Mouse (Mus musculus): ENCODE results near the gene Cd40.

Gene Cd40

DNA sequence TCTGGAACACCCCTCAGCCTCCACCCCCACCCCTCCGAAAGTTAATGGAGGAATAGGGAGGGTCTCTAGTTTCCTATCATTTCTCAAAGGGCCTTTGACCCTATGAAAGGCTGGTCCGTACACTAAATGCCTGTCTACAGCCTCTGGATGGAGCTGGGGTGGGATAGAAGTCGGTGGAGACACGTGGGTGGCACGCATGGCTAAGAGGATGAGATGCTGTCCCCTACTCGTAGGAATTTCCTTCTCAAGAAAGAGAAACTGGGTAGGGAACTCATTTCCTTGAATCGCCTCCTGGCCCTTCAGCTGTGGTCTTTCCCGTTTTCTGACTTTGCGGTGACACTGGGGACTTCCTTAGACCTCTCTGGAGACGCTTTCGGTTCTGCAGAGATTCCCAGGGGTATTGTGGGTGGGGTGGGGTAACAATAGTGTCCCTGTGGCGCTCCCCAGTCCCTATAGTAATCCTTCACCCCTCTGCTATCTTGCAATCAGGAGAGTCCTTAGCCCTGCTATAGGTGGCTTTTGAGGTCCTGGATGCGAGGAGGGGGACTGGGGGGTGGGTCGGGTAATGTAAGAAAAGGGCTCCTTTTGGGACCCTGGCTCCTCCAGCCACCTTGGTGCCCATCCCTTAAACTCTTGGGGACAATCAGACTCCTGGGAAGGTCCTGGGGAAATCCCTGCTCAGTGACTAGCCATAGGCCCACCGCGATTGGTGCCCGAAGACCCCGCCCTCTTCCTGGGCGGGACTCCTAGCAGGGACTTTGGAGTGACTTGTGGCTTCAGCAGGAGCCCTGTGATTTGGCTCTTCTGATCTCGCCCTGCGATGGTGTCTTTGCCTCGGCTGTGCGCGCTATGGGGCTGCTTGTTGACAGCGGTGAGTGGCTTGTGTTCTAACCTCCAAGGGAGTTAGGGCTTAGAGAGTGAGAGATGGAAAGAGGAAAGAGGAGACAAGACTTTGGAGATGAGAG is at the start of gene Cd40:
TSS of gene Cd40 (plus strand) at position 740 of the 965 bp plus-strand sequence.
- DNase-seq (ENCODE audit: low read depth, low spot score), result no peak

DNA sequence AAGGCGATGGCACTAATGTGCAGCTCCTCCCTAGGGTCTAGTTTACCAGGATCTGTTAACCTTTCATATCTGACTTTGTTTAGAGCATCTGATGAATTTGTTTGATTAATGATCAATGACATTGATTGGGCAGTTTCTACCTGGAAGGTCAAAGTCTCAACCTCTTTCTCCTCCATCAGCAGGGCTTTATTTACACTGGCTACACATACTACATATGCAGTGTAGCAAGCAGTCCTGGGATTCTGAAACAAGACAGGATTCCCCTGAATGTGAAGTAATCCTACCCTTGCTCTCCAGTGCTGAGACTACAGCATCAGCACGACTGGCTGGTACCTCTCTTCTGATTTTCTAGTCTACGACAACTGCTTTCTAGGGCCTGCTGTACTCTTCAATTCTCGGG is 48.6 kb upstream of the Cd40 start:
- DNase-seq (ENCODE audit: low read depth, low spot score), result no peak

DNA sequence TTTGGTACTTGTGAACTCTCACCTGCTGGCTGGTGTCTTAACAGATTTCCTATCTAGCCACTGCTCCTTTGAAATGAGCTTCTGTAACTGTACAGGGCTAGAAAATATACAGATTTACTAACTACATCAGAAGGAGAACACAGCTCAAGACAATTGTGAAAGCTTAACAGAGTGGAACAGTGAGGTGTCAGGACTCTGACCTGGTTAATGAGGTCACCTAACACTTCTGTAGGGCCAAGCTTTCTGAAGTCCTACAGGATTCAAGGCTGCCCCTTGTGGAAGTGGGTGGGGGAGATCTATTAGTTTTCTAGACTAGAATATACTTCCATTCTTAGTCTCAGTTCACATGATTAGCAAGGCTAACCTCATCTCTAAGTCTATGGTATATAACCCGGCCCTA is 47.4 kb upstream of the Cd40 start:
- no peak for DNase-seq (ENCODE audit: low read depth, low spot score)

DNA sequence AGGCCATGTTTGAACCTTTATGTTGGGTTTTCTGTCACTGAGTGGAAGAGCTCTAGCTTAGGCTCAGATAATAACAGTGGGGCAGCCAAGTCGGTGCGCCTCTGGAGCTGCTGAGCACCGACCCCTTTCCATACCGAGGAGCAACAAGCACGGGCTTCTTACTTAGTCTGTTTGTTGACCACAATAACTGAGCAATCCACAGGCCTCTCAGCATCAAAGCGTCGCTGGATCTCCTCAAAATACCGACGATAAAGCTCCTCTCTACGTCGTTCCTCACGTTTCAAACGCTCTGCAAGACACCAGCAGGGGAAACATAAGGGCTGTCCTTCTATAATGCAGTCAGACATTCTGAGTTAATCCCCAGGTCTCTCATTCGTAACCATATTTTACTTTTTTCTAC is 46.3 kb upstream of the Cd40 start:
- DNase-seq (ENCODE audit: low read depth, low spot score), result no peak

DNA sequence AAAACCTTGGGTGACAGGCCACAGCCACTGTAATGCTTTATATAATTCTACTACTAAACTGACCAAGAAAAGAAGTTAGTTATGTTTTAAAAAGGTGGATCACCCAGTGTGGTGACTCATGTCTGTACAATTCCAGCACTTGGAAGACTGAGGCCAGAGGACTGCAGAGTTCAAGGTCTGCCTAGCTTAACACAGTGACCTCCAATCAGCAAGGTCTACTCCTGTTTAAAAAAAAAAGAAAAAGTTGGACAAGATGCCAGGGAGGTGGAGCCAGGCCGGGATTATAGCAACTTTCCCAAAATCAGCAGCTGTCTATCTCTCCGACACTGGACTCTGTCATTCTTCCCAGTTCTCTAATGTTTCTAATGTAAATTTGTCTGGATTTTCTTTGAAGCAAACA is 45.8 kb upstream of the Cd40 start:
- DNase-seq (ENCODE audit: low read depth, low spot score), result no peak

DNA sequence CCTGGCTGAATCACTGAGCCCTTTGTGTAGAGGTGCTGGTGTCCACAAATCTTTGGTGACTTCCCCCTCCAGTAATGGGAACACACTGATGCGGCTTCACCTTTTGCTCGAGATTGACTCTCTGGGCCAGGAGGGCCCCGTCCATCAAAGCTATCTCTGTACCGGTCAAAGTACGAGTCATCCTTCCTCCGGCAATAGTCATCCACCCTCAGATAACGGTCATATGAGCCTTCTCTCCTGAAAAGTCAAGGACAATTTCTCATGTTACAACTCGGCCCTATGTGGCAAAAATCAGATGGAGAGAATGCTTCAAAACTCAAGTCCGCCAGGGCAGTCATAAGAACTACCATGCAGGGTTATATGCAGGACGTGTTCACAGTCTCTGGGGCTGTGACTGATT is 45.1 kb upstream of the Cd40 start:
- DNase-seq (ENCODE audit: low read depth, low spot score), result no peak

DNA sequence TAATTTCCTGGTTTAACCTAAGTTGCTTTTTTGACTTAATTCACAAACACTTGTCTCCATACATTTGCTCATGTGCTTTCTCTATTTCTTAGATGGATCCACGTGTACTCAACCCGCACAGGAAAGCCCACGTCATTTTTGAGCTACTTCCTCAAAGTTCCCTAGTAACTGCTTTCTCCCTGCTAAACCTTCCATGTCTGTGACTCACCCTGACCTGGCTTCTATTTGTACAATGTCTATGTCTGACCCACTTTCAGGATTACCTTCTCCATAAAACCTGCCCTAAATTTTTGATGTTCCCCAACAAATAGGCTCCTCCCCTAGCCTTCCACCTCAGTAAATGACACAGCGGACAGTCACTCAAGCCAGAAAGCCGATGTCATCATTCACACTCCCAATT is 40.5 kb upstream of the Cd40 start:
- peak; percentile 38 for DNase-seq (ENCODE audit: low read depth, low spot score)

DNA sequence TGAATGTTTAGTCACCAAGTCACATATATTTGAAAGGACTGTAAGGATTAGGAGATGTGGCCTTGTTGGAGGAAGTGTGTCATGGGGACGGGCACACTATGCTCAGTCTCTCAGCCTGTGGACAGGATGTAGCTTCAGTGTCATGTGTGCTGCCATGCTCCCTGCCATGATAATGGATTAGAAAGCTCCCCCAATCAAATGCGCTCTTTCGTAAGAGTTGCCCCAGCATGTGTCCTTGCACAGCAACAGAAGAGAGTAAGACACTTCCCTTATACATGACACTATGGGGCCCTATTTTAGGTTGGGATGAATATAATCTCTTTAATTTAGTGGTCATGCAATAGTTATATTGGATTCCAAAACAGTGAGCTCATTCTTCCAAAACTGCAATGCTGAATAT is 34.9 kb upstream of the Cd40 start:
- DNase-seq (ENCODE audit: low read depth, low spot score), result no peak

DNA sequence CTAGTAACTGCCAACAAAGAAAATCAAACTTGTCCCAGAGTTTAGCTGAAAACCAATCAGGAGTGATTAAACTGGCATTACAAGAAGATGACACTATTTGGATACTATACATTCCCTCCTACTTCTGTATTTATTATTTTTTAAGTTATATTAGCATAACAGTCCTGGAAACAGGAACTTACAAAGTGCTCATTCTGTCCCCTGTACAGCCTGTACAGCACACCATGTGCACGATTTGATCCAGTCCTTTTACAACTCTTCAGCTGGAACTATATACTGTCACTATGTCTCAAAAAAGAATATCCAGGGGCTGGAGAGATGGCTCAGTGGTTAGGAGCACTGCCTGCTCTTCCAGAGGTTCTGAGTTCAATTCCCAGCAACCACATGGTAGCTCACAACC is 28.3 kb upstream of the Cd40 start:
- DNase-seq (ENCODE audit: low read depth, low spot score), result no peak

DNA sequence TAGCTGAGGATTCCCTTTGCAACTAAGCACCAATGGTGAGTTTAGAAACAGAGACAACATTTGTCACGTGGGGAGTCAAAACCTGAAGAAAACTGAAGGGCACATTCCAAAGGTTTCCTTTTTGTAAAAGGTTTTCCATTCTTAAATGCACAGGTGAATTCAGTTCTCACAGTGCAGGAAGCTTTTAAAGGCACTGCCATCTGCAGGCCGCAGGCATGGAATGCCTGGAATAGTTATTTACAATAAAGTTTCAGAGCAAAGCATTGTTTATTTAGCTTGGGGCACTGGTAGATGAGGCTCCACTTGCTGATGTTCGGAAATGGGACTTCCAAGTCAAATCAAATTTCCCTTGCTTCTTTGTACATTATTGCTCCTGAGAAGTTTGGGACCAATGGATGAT is 22.9 kb upstream of the Cd40 start:
- DNase-seq (ENCODE audit: low read depth, low spot score), result peak; percentile 62

DNA sequence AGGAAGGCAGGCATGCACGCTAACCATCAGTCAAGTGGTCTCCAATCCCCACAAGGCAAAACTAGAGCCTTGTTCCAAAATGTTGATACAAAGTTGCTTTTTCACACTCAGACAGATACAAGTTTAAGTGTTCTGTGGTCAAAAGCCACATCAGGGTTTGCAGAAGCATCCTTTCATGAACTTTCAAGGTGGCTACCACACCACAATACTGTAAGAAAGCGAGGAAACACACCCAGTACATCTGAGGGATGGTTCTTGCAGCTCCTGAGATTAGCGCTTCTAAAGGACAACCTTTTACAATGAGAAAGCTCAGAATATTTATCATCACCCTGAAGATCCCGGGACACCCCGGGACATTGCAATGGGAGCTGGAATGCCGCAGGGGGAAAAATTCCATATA is 22.1 kb upstream of the Cd40 start:
- DNase-seq (ENCODE audit: low read depth, low spot score), result no peak

DNA sequence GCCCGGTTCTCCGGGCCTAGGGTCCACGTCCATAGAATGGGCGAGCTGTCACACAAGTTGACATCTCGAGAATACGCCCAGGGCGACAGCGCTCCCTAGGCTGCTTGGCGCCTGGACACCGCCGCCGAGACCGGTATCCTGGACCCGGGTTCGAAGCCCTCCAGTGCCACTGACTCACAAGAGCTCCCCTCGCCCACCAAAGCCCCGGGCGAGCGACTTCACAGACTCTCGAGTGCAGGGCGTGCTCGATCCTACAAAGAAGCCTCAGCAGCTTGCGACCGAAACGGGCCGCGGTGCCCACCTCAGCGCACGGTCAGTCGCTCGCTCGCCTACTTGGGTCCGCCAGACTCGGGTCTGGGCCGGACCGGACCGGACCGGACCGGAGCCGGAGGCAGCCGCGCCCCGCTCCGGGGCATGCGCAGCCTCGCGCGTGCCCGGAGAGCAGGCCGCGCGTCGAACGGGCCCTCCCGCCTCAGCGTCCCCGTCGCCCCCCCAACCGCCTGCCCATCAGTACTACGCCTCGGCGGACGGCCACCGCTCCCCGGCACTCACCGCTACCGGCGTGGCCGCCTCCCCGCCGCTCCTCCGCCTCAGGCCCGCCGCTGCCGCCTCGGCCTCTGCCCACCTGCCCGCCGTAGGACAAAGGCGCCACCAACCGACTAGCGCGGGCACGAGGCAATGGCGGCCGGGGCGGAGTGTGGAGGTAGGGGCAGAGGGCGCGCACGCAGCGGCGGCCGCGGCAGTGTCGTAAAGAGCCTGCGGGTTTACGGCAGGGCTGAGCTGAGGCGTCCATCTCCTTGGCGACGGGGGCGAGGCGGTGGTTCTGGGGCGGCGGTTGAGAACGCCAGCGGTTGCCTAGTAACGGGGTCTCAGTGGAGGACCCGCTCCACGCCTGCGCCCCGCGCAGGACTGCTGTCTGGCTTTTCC is 21.0 kb upstream of the Cd40 start, which contains the start of gene Ncoa5:
TSS of gene Ncoa5 (minus strand) at position 737 of the 927 bp plus-strand sequence.
- peak; percentile 99 for DNase-seq (ENCODE audit: low read depth, low spot score)

DNA sequence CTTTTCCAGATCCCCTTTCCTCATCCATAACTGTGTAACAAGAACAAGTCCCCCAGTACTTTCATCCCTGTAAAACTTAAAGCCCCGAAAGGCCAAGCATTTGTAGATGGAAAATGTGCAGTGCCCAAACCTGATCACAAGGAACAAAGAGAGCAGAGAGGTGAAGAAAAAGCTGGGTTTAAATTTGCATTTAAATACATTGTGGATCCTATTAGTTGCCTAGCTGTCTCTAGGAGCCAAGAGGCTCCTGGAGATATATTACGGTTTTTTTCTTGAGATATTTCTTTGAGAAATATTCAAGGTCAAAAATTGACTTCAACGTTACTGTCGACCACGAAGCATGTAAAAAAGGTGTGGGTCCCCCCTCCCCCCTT is 20.4 kb upstream of the Cd40 start:
- no peak for DNase-seq (ENCODE audit: low read depth, low spot score)

DNA sequence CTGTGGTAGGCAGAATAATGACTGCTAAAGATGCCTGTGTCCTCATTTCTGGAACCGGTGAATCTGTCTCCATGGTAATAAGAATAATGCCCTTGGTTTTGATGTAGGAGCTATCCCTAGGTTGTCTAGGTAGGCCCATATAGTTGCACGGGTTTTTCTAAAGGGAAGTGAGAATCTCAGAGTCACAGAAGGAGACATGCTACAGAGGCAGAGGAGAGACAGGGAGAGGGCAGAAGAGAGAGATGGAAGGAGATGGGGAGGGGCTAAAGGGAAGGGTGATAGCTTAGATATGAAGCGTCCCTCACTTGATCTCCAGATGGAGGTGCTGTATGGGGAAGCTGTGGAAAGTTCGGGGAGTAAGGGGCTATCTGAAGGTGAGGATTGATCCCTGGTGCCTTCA is 18.0 kb upstream of the Cd40 start:
- DNase-seq (ENCODE audit: low read depth, low spot score), result no peak

DNA sequence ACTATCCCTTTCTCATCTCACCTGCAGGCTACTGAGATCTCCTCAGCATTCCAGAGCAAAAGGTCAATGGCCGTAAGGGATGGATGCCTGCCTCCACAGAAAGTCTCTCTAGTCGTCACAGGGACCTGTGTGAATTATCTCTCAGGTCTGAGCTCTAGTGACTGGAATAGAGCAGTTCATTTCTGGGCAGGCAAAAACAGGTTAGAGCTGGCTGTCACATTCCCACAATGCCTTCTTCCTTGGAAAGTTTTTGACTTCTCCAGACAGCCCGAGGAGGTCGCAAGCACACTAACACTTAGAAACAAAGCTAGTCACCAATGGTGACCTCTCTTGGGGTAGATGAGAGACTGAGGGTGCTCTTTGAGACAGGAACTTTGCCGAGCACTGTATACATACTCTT is 13.3 kb upstream of the Cd40 start:
- no peak for DNase-seq (ENCODE audit: low read depth, low spot score)

DNA sequence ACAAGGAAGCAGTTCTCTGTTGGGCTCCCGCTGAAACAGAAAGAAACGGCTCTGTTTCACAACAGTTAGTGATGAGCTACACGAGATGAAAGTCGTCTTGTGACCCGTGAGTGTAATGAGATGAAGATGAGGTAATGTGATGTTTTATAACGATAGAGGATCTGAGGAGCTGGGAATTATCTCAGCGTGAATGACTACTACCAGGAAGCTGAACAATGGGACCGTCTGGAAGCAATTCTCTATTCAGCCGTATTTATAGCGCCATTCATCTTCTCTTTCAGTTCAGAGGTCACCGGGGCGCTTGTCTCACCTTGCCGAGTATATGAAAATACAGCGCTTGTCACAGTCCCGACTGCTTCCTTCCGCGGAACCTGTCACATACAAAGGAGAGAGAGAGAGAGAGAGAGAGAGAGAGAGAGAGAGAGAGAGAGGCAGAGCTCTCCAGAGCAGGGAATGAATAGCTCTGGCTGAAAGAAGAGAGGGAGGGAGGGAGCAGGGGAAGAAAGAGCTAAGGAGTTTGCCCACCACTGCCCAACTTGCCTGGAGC is 12.3 kb upstream of the Cd40 start:
- peak; percentile 62 for DNase-seq (ENCODE audit: low read depth, low spot score)

DNA sequence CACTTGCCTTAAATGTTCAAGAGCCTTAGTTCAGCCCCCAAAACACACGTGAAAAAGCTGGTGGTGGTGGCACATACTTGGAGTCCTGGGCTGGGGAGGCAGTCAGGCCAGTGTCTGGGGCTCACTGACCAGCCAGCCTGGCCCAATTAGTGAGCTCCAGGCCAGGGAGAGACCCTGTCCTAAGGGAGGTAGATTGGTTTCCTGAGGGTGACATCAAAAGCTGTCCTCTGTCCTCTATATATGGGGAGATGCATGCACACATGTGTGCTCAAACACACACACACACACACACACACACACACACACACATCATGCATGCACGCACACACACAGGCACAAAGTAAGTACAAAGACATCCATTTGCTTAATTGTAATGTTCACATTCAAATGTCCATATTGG is 11.7 kb upstream of the Cd40 start:
- no peak for DNase-seq (ENCODE audit: low read depth, low spot score)

DNA sequence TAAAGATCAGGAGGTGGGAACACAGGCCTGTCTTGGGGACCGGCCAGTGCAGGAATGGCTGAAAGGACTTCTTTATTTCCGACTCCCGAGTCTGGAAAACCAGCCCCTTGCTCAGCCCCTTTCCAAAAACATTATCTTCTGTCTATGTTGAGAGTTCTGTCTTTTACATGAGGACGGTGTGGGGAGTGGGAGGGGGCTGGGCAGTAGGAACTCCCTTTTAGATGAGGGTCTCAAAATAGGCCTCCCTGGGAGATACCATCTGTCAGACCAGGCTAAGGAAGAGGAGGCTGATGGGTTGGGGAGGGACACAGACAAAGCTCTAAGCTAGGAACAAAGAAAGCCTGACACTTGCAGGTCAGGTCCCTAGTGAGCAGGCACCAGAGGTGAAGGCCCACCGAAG is 6.4 kb upstream of the Cd40 start:
- no peak for DNase-seq (ENCODE audit: low read depth, low spot score)

DNA sequence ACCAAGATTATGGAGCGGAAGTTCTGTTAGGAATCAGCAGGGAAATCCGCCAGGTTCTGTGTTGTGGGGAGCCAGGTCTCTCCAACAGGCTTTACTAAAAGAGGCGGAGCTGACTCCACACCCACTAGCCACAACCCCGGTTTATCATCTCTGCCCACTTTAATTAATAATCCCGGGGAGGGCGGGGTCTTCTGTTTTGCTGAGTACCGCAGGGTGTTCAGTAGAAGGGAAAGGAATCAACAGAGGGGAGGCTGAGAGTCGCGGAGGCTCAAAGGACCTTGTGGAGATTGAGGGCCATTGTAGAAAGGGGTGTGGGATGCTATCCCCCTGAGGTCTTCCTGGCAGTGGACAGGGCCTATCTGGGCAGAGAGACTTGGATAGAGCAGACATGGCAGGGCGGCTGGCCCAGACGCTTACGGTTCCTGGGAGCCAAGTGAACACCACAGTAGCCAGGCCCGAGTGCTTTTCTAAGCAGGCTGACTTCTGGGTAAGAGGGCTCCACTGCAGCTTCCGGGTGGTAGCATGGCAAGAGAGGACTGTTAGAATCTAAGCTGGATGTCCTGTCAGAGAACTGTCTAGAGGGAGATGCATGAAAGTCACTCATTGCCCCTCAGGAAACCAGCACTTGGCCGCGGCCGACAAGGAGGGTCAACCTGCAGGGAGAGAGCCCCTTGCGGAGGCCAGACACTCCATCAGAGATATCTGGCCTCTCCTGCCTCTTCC is 4.4 kb upstream of the Cd40 start:
- no peak for DNase-seq (ENCODE audit: low read depth, low spot score)

DNA sequence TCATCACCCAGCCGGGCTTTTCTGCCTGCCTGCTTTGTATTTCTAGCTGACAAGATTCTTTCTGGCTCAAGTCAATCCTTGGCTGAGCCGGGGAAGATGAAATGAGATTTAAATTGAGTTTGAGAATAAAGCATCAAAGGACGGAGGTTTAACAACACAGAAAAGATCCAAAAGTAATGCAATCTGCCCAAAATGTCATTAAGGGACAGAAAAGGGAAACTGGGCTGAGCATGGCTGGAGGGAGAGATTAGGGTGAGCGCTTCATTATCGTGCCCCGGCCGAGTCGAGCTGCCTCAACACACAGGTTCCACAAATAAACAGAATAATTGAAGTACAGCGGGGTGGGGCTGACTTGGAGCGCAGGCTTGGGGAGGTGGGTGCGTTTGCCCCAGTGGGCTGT is 3.9 kb upstream of the Cd40 start:
- no peak for DNase-seq (ENCODE audit: low read depth, low spot score)

DNA sequence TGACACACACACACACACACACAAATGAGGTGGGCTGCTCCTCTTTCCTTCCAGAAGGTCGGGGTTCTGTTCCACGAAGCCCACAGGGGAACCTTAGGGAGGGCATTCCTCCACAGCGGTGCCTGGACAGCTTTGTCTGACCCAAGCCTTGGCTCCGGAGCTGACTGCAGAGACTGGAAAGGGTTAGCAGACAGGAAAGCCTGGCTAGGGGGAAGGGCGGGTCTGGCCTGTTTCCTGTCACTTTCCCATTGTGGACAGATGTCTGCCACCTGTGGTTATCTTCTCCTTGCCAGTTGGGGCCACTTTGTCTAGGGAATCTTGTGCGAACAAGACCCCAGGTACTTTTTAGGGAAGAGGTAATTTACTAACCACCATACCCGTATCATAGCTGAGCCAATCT is 478 bp downstream of the Cd40 start:
- DNase-seq (ENCODE audit: low read depth, low spot score), result no peak

All from brain, adult 2 months (tissue).